Comparison of ENCODE assay signal across 8 mouse cellular contexts in genomic region chr2:158379354-158380078, GRCm38 (mm10). TPM values are rescaled to one million over a fixed set of nuclear protein-coding genes. Genes with fewer than 3 reads are reported as not detected.
DNase-seq lines count a peak whose midpoint lies in the region; ATAC-seq and TF ChIP-seq lines count a peak whose summit lies in the region.

No protein-coding gene starts in this region.

- 44% methylated on average over 13 of the region's 13 CpGs for WGBS in forebrain, embryonic 15.5 days
- WGBS in midbrain, postnatal 0 days: 38% methylated on average over 13 of the region's 13 CpGs

- H3K36me3 ChIP-seq in forebrain, embryonic 15.5 days: no peaks in the 10 kb centered on the region
- H3K36me3 ChIP-seq in midbrain, postnatal 0 days (ENCODE audit: insufficient read depth, low read length): peaks cover 9% of the 10 kb centered on the region

- peak; percentile 97 for TF ChIP-seq CTCF in midbrain, postnatal 0 days (IDR thresholded peaks at IDR 0.05)

- H3K4me3 ChIP-seq in forebrain, embryonic 15.5 days: no peak overlapping the region
- H3K4me3 ChIP-seq in midbrain, postnatal 0 days (ENCODE audit: low read depth, low read length): 0 out of 2 replicates have a peak overlapping the region, but pooled peaks have one; percentile 1

- H3K9ac ChIP-seq in forebrain, embryonic 15.5 days (replicated peaks): no peak overlapping the region
- H3K9ac ChIP-seq in midbrain, postnatal 0 days (replicated peaks; ENCODE audit: low read length, poor library complexity, severe bottlenecking): no peak overlapping the region

- H3K27me3 ChIP-seq in forebrain, embryonic 15.5 days: peaks cover 9% of the 10 kb centered on the region
- H3K27me3 ChIP-seq in midbrain, postnatal 0 days (ENCODE audit: insufficient read depth, low read length): no peaks in the 10 kb centered on the region

- no peaks in the 10 kb centered on the region for H3K9me3 ChIP-seq in forebrain, embryonic 15.5 days
- no peaks in the 10 kb centered on the region for H3K9me3 ChIP-seq in midbrain, postnatal 0 days (ENCODE audit: low read length)

- 0 out of 2 replicates have a peak, but pooled peaks have one; percentile 17 for ATAC-seq in forebrain, embryonic 15.5 days (replicated peaks)
- ATAC-seq in midbrain, postnatal 0 days (ENCODE audit: low FRiP score): no peak

- H3K27ac ChIP-seq in forebrain, embryonic 15.5 days (replicated peaks): no peak overlapping the region
- 0 out of 2 replicates have a peak overlapping the region, but pooled peaks have one; percentile 14 for H3K27ac ChIP-seq in midbrain, postnatal 0 days (ENCODE audit: low read depth, low read length)

- H3K4me2 ChIP-seq in forebrain, embryonic 15.5 days (replicated peaks): no peak overlapping the region
- H3K4me2 ChIP-seq in midbrain, postnatal 0 days (ENCODE audit: low read depth, low read length, poor library complexity, severe bottlenecking): peak overlapping the region; percentile 22; the same call in 1 of the 2 replicates

- DNase-seq in ovary, postnatal 14 days (ENCODE audit: low spot score): peak; percentile 49
- DNase-seq in ovary, postnatal 10 days (ENCODE audit: low spot score): no peak
- peak; percentile 66 for DNase-seq in brain, embryonic 18.5 days (ENCODE audit: low read depth, low spot score)
- peak; percentile 60 for DNase-seq in kidney, adult 18-20 months
- DNase-seq in liver: peak; percentile 62
- peak; percentile 95 for DNase-seq in midbrain, postnatal 0 days (ENCODE audit: low spot score)
- DNase-seq in telencephalon, adult 2 months (ENCODE audit: low read depth, low spot score): peak; percentile 83

- H3K4me1 ChIP-seq in forebrain, embryonic 15.5 days: peaks cover 4% of the 10 kb centered on the region; the same call in 1 of the 2 replicates
- peaks cover 5% of the 10 kb centered on the region; the same call in 1 of the 2 replicates for H3K4me1 ChIP-seq in midbrain, postnatal 0 days (ENCODE audit: insufficient read depth, low read length)

RNA-seq across cellular contexts. Expression of gene Snhg11, which starts 4.1 kb away (rescaled TPM):
- polyA plus RNA-seq in forebrain, embryonic 15.5 days (2015; fragmentation: Nextera tagmentation; extraction: Ambion mirVana): 108 and 109 TPM in 2 replicates
- total RNA-seq in midbrain, postnatal 0 days (2014; rRNA removed): 169 and 264 TPM in 2 replicates
- 514 and 635 TPM in 2 replicates for polyA plus RNA-seq in midbrain, postnatal 0 days (2015; fragmentation: Nextera tagmentation; extraction: Ambion mirVana)

RNA-seq across cellular contexts. Expression of gene Ralgapb, which starts 30.1 kb away (rescaled TPM):
- 23.8 and 27.7 TPM in 2 replicates for polyA plus RNA-seq in forebrain, embryonic 15.5 days (2015; fragmentation: Nextera tagmentation; extraction: Ambion mirVana)
- total RNA-seq in midbrain, postnatal 0 days (2014; rRNA removed): 59.0 and 71.7 TPM in 2 replicates
- 16.0 and 17.7 TPM in 2 replicates for polyA plus RNA-seq in midbrain, postnatal 0 days (2015; fragmentation: Nextera tagmentation; extraction: Ambion mirVana)
